Mouse (Mus musculus) lung, adult 18-20 months (tissue): ENCODE data around the gene Eif3i.
"Not testable (repeated sequence)": the region's sequence is repeated elsewhere in the genome, so short reads cannot be mapped to it uniquely, and the experiment has no call there.

ENCODE experiments used
- DNase-seq, 2 experiments: peaks; one replicate each; pipeline ENCODE4 v3.0.0; 2022; ENCODE audit warnings: mixed read lengths in 2 of 2

Gene Eif3i

GRCm38 (mm10) chr4:129573430-129573829 is 27.0 kb downstream of the Eif3i start, which contains the start of gene Lck:
Lck (minus strand) TSS chr4:129573641.
- no peak for DNase-seq

GRCm38 (mm10) chr4:129573093-129573370 is 27.4 kb downstream of the Eif3i start:
- DNase-seq = no peak

- DNase-seq = no peak
Observed at GRCm38 (mm10) chr4:129572236-129573092, 28.0 kb downstream of the Eif3i start.

GRCm38 (mm10) chr4:129571551-129572084 is 28.8 kb downstream of the Eif3i start:
- DNase-seq = no peak

GRCm38 (mm10) chr4:129570028-129570427 is 30.4 kb downstream of the Eif3i start:
- no peak for DNase-seq

GRCm38 (mm10) chr4:129568366-129568765 is 32.1 kb downstream of the Eif3i start:
- DNase-seq = no peak

- no peak for DNase-seq
Observed at GRCm38 (mm10) chr4:129565139-129565538, 35.3 kb downstream of the Eif3i start.

- DNase-seq = no peak
Observed at GRCm38 (mm10) chr4:129563718-129564117, 36.7 kb downstream of the Eif3i start.

- no peak for DNase-seq
Observed at GRCm38 (mm10) chr4:129561184-129561583, 39.3 kb downstream of the Eif3i start.

- DNase-seq = no peak
Observed at GRCm38 (mm10) chr4:129558321-129558955, 42.0 kb downstream of the Eif3i start.

GRCm38 (mm10) chr4:129557256-129557808 is 43.1 kb downstream of the Eif3i start:
- no peak for DNase-seq

- DNase-seq = peak; percentile 90 to 93
Observed at GRCm38 (mm10) chr4:129556532-129557223, 43.8 kb downstream of the Eif3i start.

GRCm38 (mm10) chr4:129555862-129556531 is 44.5 kb downstream of the Eif3i start:
- no peak for DNase-seq

GRCm38 (mm10) chr4:129555421-129555861 is 45.0 kb downstream of the Eif3i start:
- peak; percentile 45 to 65 for DNase-seq

- DNase-seq = not testable (repeated sequence)
Observed at GRCm38 (mm10) chr4:129554512-129554911, 45.9 kb downstream of the Eif3i start.

GRCm38 (mm10) chr4:129550295-129550694 is 50.2 kb downstream of the Eif3i start:
- DNase-seq = no peak

GRCm38 (mm10) chr4:129549306-129549705 is 51.1 kb downstream of the Eif3i start:
- peak in 1 of 2 experiments; percentile 21 for DNase-seq

GRCm38 (mm10) chr4:129547631-129548030 is 52.8 kb downstream of the Eif3i start:
- DNase-seq = not testable (repeated sequence)

- no peak for DNase-seq
Observed at GRCm38 (mm10) chr4:129544106-129544505, 56.3 kb downstream of the Eif3i start.

- DNase-seq = peak; percentile 98 to 99
Observed at GRCm38 (mm10) chr4:129542592-129543141, 57.8 kb downstream of the Eif3i start, which contains the start of gene Hdac1. Hdac1 (minus strand) TSS chr4:129542713.
